Mouse (Mus musculus): ENCODE data around the gene Cdc6.
A peak's percentile ranks its signal among the peaks of the same experiment; 100 is the strongest.

The Cdc6 gene

GRCm38 (mm10) chr11:98960313-98960906 is 52.8 kb downstream of the Cdc6 start:
- no peak for DNase-seq (ENCODE audit: extremely low spot score, low spot score)

DNA sequence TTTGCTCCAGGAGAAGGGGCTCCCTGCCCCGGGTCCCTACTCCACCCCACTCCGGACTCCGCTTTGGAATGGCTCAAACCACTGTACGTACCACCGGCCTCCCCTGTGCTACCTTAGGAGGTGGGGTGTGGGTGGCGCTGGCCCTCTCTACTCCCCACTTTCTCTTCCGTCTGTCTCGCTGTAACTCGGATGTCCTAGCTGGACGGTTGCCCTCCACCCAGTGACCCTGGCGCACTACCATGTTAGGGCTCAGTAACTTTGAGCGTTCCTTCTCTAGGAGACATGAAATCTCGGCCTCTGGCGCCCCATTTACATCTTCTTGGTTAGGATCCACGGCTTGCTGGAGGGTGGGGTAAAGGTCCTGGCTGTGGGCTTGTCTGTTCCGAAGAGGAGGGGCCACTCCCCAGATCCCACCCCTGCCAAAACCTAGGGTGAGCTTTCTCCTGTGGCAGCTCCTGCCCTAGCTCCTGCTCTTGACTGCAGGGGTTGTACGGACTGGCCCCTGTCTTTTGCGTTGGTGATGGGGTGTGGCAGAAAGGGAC is 53.5 kb downstream of the Cdc6 start:
- DNase-seq (ENCODE audit: extremely low spot score, low spot score) = peak; percentile 49

DNA sequence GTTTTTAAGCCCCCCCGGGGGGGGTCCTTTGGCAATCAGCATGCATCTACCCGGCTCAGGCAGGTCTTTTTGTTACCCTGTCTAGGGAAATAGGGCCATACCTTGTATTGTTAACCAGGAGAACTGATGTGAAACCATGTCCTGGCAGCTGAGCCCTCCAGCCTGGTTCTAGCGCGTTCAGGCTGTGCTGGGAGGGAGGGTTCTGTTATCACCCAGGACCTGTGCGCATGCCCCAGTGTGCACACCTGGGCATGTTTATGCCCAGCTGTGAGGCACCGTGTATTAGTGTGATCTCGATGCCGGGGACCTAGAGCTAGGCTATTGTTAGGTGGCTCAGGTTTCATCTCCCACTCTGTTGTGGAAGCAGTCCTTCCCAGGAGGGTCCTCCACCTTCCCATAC is 54.2 kb downstream of the Cdc6 start:
- no peak for DNase-seq (ENCODE audit: extremely low spot score, low spot score)

- peak; percentile 44 for DNase-seq (ENCODE audit: extremely low spot score, low spot score)
Measured at GRCm38 (mm10) chr11:98962421-98963095, 55.0 kb downstream of the Cdc6 start.

DNA sequence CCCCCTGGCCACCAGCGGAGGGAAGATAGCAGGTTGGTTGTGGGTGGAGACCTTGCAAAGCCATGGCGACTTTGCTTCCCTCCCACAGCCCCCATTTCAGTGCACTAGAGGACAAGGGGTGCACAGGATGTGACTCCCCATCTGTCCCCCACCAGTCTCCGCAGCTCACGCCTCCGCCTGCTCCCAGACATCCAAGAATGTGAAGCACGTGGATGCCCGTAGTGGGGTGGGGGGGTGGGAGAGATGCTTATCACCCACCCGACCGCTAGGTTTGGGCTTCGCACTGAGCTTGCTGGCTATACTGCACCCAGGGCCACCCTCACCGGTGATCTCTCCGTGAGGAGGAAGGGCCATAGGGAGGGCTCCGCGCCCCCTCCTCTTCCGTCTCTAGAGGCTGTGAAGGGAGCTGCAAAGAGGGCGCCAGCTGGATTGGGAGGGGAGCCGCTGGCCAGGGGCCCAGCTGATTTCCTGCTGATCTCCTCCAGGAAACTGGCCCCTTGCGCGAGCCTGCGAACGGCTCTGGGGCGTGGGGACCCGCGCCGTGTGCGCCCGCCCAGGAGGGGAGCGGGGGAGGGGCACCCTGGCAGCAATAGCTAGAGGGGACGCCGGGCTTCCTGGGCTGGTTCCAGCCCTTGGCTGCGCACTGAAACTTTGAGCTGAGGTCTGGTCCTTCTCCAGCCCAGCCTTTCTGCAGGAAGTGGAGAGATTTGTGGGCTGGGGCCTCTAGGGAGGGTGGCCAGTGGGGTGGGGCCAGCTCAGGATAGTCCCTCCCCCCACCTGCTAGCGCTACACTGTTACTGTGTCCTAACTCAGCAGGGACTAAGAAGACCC is 55.8 kb downstream of the Cdc6 start:
- DNase-seq (ENCODE audit: extremely low spot score, low spot score) = peak; percentile 71

- DNase-seq (ENCODE audit: extremely low spot score, low spot score) = no peak
Measured at GRCm38 (mm10) chr11:98964201-98964615, 56.6 kb downstream of the Cdc6 start.

GRCm38 (mm10) chr11:98964616-98965415 is 57.2 kb downstream of the Cdc6 start:
- DNase-seq (ENCODE audit: extremely low spot score, low spot score) = peak; percentile 71

DNA sequence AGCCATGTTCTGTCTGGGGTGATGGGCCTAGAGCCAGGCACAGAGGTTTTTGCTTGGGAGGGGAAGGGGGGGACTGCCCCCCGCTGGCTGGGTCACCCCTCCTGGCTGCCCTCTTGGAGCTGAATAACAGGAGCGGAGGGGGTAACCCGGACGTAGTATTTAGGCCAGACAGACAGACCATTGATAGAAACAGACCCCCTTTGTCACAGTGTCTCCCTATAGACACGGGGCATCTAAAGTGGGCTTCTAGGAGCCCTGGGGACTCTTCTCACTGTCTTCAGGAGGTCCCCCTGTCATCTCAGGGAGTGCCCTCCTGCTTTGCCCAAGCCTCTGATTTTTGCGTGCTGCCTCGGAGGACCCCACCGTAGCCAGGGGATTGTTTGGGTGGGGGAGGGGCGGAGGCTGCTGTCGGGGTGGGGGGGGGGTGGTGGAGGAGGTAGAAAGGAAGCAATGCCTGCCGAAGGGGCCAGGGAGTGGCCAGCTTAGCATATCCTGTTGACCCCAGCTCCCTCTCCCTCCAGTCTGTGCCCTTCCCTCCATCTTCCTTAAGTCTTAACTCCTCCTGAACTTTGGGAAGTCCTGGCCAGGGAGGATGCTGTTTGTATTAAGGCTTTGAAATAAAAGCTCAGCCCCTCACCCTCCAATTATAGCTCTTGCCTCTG is 57.9 kb downstream of the Cdc6 start:
- peak; percentile 59 for DNase-seq (ENCODE audit: extremely low spot score, low spot score)

DNA sequence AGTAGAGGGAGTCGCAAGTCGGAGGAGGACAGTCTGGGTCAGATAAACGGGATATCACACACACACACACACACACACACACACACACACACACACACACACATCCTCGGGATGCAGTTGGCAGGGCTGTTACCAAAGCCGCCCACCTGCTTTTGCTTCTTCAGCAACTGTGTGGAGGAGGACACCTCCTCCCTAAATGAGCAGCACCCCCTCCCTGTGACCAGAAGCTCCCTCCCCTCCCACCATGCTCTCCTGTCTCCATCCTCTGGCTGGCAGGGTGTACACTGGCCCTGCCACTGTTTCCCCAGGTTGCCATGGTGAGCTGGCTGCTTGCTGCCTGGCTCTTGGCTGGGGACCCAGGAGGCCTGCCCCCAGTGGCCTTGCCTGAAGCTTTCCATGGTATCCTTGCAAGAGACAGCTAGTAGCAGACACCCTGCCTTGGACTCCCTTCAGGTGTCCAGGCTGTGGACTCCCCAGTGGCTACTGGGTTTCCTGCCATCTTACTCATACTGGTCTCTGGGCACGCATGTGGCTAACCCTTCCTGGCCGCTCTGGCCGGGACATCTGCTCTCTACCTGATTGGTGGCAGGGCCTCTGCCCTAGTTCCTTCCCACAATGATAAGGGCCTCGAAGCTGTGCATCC is 59.0 kb downstream of the Cdc6 start:
- peak; percentile 64 for DNase-seq (ENCODE audit: extremely low spot score, low spot score)

GRCm38 (mm10) chr11:98968079-98968478 is 60.5 kb downstream of the Cdc6 start:
- peak; percentile 38 for DNase-seq (ENCODE audit: extremely low spot score, low spot score)

GRCm38 (mm10) chr11:98968716-98969495 is 61.3 kb downstream of the Cdc6 start:
- DNase-seq (ENCODE audit: extremely low spot score, low spot score) = peak; percentile 95

GRCm38 (mm10) chr11:98969496-98969927 is 61.9 kb downstream of the Cdc6 start:
- DNase-seq (ENCODE audit: extremely low spot score, low spot score) = peak; percentile 77

DNA sequence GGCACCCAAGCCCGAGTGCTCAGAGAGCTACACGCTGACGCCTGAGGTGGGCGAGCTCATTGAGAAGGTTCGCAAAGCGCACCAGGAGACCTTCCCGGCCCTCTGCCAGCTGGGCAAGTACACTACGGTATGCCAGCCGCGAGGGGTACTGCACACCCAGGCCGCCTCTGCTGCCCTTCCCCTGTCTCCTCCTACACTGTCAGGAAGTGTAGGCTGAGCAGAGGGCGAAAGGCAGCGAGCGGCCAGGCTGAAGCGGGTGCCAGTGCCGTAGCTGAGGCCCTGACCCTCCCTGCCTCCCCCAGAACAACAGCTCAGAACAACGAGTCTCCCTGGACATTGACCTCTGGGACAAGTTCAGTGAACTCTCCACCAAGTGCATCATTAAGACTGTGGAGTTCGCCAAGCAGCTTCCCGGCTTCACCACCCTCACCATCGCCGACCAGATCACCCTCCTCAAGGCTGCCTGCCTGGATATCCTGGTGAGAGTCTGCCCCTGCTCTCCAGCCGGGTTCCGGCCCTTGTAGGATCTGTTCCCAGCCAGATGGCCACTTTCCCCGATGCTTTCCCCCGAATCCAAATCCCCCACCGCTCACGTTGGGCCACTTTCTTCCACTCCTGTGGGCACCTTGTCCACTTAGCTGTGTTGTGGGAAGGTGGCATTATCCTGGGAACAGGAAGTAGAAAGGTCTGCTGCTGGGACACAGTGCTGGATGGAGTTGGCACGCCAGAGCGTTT is 62.8 kb downstream of the Cdc6 start:
- DNase-seq (ENCODE audit: extremely low spot score, low spot score) = no peak

DNA sequence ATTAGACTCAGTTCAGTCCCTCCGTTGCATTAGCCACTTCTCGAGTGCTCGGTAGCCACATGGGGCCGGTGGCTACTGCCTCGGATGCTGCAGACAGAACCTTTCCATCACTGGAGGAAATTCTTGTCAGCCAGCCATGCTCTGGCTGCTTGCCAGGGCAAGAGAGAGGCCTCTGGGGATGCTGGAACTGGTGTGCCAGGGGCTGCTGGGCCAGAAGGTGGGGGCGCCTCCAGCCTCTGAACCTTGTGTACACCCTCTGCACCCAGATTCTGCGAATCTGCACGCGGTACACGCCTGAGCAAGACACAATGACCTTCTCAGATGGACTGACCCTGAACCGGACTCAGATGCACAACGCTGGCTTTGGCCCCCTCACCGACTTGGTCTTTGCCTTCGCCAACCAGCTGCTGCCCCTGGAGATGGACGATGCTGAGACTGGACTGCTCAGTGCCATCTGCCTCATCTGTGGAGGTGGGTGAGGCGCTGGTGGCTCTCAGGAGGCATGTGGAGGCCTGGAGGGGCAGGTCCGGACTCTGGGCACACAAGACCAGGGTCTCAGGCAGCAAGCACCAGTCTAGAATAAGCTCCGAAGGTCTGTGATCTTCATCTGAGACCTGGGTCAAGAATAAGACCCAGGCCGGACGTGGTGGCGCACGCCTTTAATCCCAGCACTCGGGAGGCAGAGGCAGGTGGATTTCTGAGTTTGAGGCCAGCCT is 63.9 kb downstream of the Cdc6 start:
- DNase-seq (ENCODE audit: extremely low spot score, low spot score) = no peak

DNA sequence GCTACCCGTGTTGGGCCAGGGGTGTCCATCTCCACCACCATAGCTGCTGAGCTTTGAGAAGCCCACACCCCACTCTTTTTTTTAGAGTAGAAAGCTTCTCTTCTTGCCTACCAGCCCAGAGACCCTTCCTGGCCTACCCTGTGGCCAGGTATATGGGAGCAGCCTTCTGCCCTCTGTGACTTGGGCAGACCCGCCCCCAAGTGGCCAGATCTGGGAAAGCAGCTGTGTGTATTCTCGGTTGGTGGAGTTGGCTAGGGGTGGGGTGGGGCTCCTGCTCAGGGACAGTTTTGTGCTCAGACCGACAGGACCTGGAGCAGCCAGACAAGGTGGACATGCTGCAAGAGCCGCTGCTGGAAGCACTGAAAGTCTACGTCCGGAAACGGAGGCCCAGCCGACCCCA is 64.6 kb downstream of the Cdc6 start:
- peak; percentile 85 for DNase-seq (ENCODE audit: extremely low spot score, low spot score)

GRCm38 (mm10) chr11:98972801-98973360 is 65.3 kb downstream of the Cdc6 start:
- DNase-seq (ENCODE audit: extremely low spot score, low spot score) = no peak

Data from neural tube, embryonic 10.5 days (tissue).